Mouse (Mus musculus): ENCODE data around the gene Ksr1. TPM values are rescaled to one million over a fixed set of nuclear protein-coding genes. Genes with fewer than 3 reads are reported as not detected.
"Not testable (repeated sequence)": the region's sequence is repeated elsewhere in the genome, so short reads cannot be mapped to it uniquely, and the experiment has no call there.

The Ksr1 gene
- polyA plus RNA-seq, 1 experiment from 2014 or later = 10.8 TPM

DNA sequence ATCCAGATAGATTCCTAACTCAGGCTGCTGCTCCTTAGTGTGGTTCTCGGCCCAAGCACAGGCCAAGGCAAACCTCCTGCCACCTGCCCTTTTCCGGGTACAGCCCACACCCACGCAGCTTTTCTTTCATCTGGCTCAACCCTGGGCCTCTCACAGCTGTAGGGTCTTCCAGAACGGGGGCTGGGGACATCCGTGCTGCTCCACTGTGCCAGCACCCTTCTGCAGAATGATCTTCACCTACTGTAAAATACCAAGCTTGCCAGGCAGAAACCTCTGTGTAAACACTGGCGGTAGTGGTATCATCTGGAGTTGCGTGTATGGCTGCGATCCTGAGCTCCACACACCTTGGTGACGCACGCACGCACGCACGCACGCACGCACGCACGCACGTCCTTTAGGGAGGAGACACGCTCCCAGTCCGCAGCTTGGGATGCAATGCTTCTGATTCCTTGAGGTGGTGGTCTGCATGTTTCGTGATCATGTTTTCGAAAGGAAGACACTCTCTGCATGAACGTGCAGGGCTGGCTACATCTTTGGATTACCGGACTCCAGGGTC, 130.5 kb downstream of the Ksr1 start:
- Histone ChIP-seq H3K4me2 (ENCODE audit: low read depth, low read length) (no peak overlapping the region), H3K27me3 (replicated peaks; ENCODE audit: control insufficient read depth, insufficient read depth, low read length) (no peaks in the 10 kb centered on the region), H3K9ac (ENCODE audit: low read depth, low read length) (peak overlapping the region; percentile 30; the same call in 1 of the 2 replicates), H3K36me3 (ENCODE audit: control insufficient read depth, insufficient read depth, low read length) (peaks cover 46% of the 10 kb centered on the region), H3K27ac (replicated peaks; ENCODE audit: low read depth, low read length) (no peak overlapping the region), H3K4me1 (ENCODE audit: control insufficient read depth, insufficient read depth, low read length) (peaks cover 7% of the 10 kb centered on the region; the same call in 1 of the 2 replicates), H3K9me3 (ENCODE audit: control insufficient read depth, low read length) (no peaks in the 10 kb centered on the region), H3K4me3 (ENCODE audit: low read depth, low read length) (no peak overlapping the region)
- DNase-seq (ENCODE audit: low spot score) (no peak), ATAC-seq (ENCODE audit: low read depth) (no peak)
- WGBS = 84% methylated on average over 24 of the region's 24 CpGs

DNA sequence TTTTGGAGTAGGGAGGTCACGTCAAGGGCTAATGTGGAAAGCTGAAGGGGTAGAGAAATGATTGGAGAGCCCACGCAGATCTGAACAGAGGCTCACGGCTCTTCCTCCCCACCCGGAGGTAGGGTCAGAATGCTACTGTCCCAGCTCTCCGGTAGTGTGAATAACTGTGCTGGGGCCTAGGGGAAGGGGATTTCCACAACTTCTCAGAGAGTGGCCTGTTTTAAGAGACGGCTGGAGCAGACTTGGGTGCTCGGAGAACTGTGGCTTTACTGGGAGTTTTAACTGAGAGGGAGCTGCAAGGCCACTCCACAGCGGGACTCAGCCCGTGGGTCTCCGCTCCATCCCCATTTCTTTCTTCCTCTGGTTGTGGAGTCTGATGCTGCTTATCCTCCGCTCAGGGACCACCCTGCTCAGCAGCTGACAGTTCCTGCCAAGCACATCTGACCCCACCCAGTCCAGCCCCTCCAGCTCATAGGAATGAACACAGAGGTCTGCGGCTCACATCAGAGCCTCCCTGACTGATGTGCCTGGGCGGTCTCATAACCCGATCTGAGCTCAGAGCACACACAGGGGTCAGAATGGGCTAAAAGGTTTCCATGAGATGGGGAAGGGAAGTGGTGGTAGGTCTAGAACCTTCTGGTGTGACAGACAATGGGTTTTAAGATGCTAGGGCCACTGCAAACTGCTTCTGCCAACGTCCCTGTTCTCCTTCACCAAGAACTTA, 131.4 kb downstream of the Ksr1 start:
- Histone ChIP-seq H3K4me1 (ENCODE audit: control insufficient read depth, insufficient read depth, low read length) (peaks cover 7% of the 10 kb centered on the region; the same call in 1 of the 2 replicates), H3K36me3 (ENCODE audit: control insufficient read depth, insufficient read depth, low read length) (peaks cover 36% of the 10 kb centered on the region), H3K4me2 (ENCODE audit: low read depth, low read length) (no peak overlapping the region), H3K9ac (ENCODE audit: low read depth, low read length) (0 out of 2 replicates have a peak overlapping the region, but pooled peaks have one; percentile 14), H3K27ac (replicated peaks; ENCODE audit: low read depth, low read length) (no peak overlapping the region), H3K9me3 (ENCODE audit: control insufficient read depth, low read length) (no peaks in the 10 kb centered on the region), H3K27me3 (replicated peaks; ENCODE audit: control insufficient read depth, insufficient read depth, low read length) (no peaks in the 10 kb centered on the region), H3K4me3 (ENCODE audit: low read depth, low read length) (no peak overlapping the region)
- WGBS = 54% methylated on average over 14 of the region's 15 CpGs
- DNase-seq (ENCODE audit: low spot score) (peak; percentile 31), ATAC-seq (ENCODE audit: low read depth) (0 out of 2 replicates have a peak, but pooled peaks have one; percentile 17)

DNA sequence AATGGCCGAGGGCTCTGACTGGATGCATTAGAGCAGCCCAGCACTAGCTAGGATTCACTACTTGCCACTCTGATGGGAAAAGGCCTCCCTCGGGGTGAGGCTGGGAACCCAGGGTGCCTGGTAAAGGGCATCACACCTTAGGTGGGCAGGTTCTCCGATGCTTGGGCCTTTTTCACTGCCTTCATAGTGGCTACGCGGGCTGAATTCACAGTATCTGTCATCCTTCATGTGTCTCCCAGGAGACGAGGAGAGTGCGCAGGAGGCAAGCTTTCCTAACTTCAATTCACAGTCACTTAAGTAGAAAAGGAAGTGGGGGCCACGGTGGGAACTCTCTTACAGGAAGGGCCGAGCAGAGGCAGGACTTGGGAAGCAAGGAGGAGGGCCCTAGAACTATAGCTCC, 132.4 kb downstream of the Ksr1 start:
- no peak overlapping the region for H3K27ac ChIP-seq (replicated peaks; ENCODE audit: low read depth, low read length)
- 68% methylated on average over 9 of the region's 9 CpGs for WGBS

DNA sequence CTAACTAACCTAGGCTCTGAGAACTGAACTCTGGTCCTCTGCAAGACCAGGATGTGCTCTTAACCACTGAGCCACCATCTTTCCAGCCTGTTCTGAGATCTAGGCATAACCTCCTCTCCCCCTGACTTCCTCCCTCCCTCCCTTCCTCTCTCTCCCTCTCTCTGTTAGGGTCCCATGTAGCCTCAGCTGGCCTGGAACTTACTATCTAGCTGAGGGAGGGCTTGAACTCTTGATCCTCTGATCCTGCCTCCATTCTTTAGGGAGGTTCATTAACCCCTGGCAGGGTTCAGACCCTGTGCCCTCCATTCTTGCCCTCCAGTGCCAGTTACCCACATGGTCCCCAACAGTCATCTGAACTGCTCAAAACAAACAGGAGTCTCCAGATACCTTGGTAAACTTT, 133.2 kb downstream of the Ksr1 start:
- Histone ChIP-seq H3K4me1 (ENCODE audit: control insufficient read depth, insufficient read depth, low read length) (peaks cover 7% of the 10 kb centered on the region; the same call in 1 of the 2 replicates), H3K27me3 (replicated peaks; ENCODE audit: control insufficient read depth, insufficient read depth, low read length) (no peaks in the 10 kb centered on the region), H3K9me3 (ENCODE audit: control insufficient read depth, low read length) (no peaks in the 10 kb centered on the region), H3K36me3 (ENCODE audit: control insufficient read depth, insufficient read depth, low read length) (peaks cover 22% of the 10 kb centered on the region), H3K9ac (ENCODE audit: low read depth, low read length) (no peak overlapping the region), H3K4me2 (ENCODE audit: low read depth, low read length) (no peak overlapping the region), H3K27ac (replicated peaks; ENCODE audit: low read depth, low read length) (no peak overlapping the region), H3K4me3 (ENCODE audit: low read depth, low read length) (no peak overlapping the region)
- ATAC-seq (ENCODE audit: low read depth) = no peak
- no peak for DNase-seq (ENCODE audit: low spot score)

More for the DNA sequence above, 132.4 kb downstream of the Ksr1 start:
- Histone ChIP-seq H3K9me3 (ENCODE audit: control insufficient read depth, low read length) (no peaks in the 10 kb centered on the region), H3K4me2 (ENCODE audit: low read depth, low read length) (no peak overlapping the region), H3K4me1 (ENCODE audit: control insufficient read depth, insufficient read depth, low read length) (peaks cover 7% of the 10 kb centered on the region; the same call in 1 of the 2 replicates), H3K27me3 (replicated peaks; ENCODE audit: control insufficient read depth, insufficient read depth, low read length) (no peaks in the 10 kb centered on the region), H3K36me3 (ENCODE audit: control insufficient read depth, insufficient read depth, low read length) (peaks cover 29% of the 10 kb centered on the region), H3K4me3 (ENCODE audit: low read depth, low read length) (no peak overlapping the region), H3K9ac (ENCODE audit: low read depth, low read length) (no peak overlapping the region)
- DNase-seq (ENCODE audit: low spot score) (no peak), ATAC-seq (ENCODE audit: low read depth) (no peak)

DNA sequence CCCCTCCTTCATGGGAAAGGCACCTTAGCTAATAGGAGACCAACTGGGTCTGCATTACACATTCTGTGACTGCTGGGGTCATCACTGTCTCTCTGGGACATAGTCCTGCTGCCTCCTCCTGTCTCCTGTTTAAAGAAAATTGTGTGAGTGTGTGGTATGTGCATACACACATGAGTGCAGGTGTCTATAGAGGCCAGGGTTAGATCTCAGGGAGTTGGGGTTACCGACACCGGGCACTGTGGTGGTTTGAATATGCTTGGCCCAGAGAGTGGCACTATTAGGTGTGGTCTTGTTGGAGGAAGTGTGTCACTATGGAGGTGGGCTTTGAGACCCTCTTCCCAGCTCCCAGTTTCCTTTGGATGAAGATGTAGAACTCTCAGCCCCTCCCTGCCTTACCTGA, 133.7 kb downstream of the Ksr1 start:
- Histone ChIP-seq H3K27me3 (replicated peaks; ENCODE audit: control insufficient read depth, insufficient read depth, low read length) (no peaks in the 10 kb centered on the region), H3K4me1 (ENCODE audit: control insufficient read depth, insufficient read depth, low read length) (peaks cover 7% of the 10 kb centered on the region; the same call in 1 of the 2 replicates), H3K9me3 (ENCODE audit: control insufficient read depth, low read length) (no peaks in the 10 kb centered on the region), H3K4me2 (ENCODE audit: low read depth, low read length) (no peak overlapping the region), H3K9ac (ENCODE audit: low read depth, low read length) (no peak overlapping the region), H3K4me3 (ENCODE audit: low read depth, low read length) (no peak overlapping the region), H3K36me3 (ENCODE audit: control insufficient read depth, insufficient read depth, low read length) (peaks cover 17% of the 10 kb centered on the region), H3K27ac (replicated peaks; ENCODE audit: low read depth, low read length) (no peak overlapping the region)
- ATAC-seq (ENCODE audit: low read depth) (no peak), DNase-seq (ENCODE audit: low spot score) (no peak)
- 100% methylated on average over 2 of the region's 2 CpGs for WGBS

DNA sequence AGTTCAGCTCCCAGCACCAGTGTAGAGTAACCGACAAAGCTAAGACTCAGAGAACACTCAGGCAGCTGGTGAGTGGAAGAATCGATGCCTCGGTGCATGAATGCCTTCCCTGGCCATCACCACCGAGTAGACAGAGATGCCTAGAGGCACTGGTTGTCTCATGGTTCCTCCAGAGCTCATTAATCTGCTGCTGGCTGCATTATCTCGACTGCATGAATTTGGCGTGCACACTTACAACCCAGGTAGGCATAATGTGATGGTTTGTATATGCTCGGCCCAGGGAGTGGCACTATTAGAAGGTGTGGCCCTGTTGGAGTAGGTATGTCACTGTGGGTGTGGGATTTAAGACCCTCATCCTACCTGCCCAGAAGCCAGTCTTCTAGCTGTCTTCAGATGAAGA, 137.3 kb downstream of the Ksr1 start:
- 78% methylated on average over 7 of the region's 7 CpGs for WGBS
- Histone ChIP-seq H3K27me3 (replicated peaks; ENCODE audit: control insufficient read depth, insufficient read depth, low read length) (no peaks in the 10 kb centered on the region), H3K36me3 (ENCODE audit: control insufficient read depth, insufficient read depth, low read length) (no peaks in the 10 kb centered on the region), H3K9ac (ENCODE audit: low read depth, low read length) (no peak overlapping the region), H3K4me2 (ENCODE audit: low read depth, low read length) (no peak overlapping the region), H3K27ac (replicated peaks; ENCODE audit: low read depth, low read length) (no peak overlapping the region), H3K4me1 (ENCODE audit: control insufficient read depth, insufficient read depth, low read length) (no peaks in the 10 kb centered on the region), H3K4me3 (ENCODE audit: low read depth, low read length) (no peak overlapping the region), H3K9me3 (ENCODE audit: control insufficient read depth, low read length) (no peaks in the 10 kb centered on the region)
- ATAC-seq (ENCODE audit: low read depth) (no peak), DNase-seq (ENCODE audit: low spot score) (no peak)

DNA sequence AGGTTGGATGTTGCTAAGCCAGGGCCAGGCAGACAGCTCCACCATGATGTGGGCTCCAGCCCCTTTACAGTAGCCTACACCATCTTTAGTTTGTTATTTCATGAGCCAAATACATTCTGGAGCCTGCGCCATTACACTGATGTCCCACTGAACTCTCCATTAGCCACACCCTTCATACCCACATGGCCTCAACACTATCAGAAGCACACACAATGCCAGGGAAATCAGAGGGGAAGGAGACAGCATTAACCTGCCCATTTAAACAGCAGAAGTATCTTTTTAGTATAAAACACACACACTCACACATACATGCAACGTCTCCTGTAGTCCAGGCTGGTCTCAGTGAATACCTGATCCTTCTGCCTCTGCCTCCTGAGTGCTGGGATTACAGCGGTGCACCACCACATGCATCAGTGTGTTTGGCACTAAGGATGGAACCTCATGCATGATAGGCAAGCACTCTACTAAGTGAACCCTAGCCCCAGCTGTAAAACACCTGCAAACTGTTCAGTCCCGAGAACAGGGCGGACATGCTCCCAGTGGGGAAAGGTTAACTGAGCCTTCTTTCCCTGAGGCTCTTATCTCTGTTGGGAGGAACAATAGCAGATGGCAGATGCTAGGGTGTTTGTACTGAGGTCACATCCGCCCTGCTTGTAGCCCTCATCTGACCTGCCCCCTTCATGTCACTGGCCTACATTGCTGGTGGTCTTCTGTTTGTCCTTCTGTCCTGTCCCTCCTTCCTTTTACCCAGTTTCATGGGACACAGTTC, 138.0 kb downstream of the Ksr1 start:
- Histone ChIP-seq H3K9me3 (ENCODE audit: control insufficient read depth, low read length) (no peaks in the 10 kb centered on the region), H3K4me3 (ENCODE audit: low read depth, low read length) (no peak overlapping the region), H3K27me3 (replicated peaks; ENCODE audit: control insufficient read depth, insufficient read depth, low read length) (no peaks in the 10 kb centered on the region), H3K4me1 (ENCODE audit: control insufficient read depth, insufficient read depth, low read length) (no peaks in the 10 kb centered on the region), H3K36me3 (ENCODE audit: control insufficient read depth, insufficient read depth, low read length) (no peaks in the 10 kb centered on the region), H3K4me2 (ENCODE audit: low read depth, low read length) (no peak overlapping the region), H3K27ac (replicated peaks; ENCODE audit: low read depth, low read length) (no peak overlapping the region), H3K9ac (ENCODE audit: low read depth, low read length) (no peak overlapping the region)
- WGBS = 71% methylated on average over 6 of the region's 6 CpGs
- no peak for DNase-seq (ENCODE audit: low spot score)
- ATAC-seq (ENCODE audit: low read depth) = no peak

DNA sequence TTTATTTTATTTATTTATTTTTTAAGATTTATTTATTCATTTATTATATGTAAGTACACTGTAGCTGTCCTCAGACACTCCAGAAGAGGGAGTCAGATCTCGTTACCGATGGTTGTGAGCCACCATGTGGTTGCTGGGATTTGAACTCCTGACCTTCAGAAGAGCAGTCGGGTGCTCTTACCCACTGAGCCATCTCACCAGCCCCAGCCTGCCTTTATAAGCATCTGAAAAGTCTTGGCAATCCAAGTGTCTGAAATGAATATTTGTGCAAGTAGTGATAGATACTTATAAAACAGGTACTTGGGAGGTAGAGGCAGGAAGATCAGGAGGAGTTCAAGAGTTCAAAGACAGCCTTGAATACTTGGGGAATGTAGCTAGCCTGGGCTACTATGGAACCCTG, 138.9 kb downstream of the Ksr1 start:
- not testable (repeated sequence) for ATAC-seq (ENCODE audit: low read depth); H3K9ac ChIP-seq (ENCODE audit: low read depth, low read length); H3K9me3 ChIP-seq (ENCODE audit: control insufficient read depth, low read length); DNase-seq (ENCODE audit: low spot score); H3K27ac ChIP-seq (replicated peaks; ENCODE audit: low read depth, low read length); H3K4me3 ChIP-seq (ENCODE audit: low read depth, low read length); H3K36me3 ChIP-seq (ENCODE audit: control insufficient read depth, insufficient read depth, low read length); H3K4me2 ChIP-seq (ENCODE audit: low read depth, low read length); H3K27me3 ChIP-seq (replicated peaks; ENCODE audit: control insufficient read depth, insufficient read depth, low read length); H3K4me1 ChIP-seq (ENCODE audit: control insufficient read depth, insufficient read depth, low read length)
- WGBS = 78% methylated on average over 3 of the region's 3 CpGs

Data from embryonic facial prominence, embryonic 14.5 days (tissue).